8 mouse cellular contexts compared by ENCODE assay signal in the genomic region with DNA sequence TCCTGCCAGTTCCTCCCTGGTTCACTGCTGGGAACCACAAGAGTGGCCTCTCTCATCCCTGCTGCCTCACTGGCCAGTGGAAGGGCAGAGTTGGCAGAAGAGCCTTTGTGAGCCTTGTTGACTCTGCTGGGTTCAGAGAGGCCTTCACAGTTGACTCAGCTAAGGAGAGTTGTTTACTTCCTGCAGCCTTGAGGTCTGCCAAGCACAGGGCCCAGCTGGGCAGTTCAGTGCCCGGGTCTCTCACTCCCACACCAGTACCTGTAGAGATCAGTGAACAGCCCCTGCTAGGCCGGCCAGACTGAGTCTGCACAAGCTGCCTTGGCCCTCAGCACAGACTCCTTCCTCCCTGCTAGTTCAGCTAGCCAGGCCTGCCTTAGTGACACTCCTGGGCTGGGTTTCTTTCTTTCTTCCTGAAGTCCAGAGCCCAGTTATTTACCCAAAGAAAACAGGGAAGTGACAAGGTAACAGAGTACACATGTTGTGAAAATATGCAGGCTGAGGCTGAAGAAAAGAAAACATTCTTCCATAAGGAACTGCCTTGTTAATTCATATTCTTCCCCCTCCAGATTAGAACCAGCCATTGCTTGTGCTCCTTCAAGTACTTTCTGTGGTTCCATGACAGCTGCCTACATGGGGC.
DNase-seq lines count a peak whose midpoint lies in the region; ATAC-seq lines count a peak whose summit lies in the region.

No protein-coding gene starts in this region.

- H3K9me3 ChIP-seq in limb, embryonic 11.5 days (ENCODE audit: control insufficient read depth, low read length): no peaks in the 10 kb centered on the region

- ATAC-seq in cerebellum, adult (ENCODE audit: insufficient number of reproducible peaks, low FRiP score, low TSS enrichment): no peak
- ATAC-seq in limb, embryonic 11.5 days (ENCODE audit: insufficient number of reproducible peaks, low FRiP score, low TSS enrichment, low read depth): no peak
- ATAC-seq in inflammation-experienced regulatory T-cells, adult 6 months: no peak

- peaks cover 11% of the 10 kb centered on the region; the same call in 1 of the 2 replicates for H3K4me1 ChIP-seq in limb, embryonic 11.5 days (ENCODE audit: control insufficient read depth, insufficient read depth, low read length)

- H3K27ac ChIP-seq in limb, embryonic 11.5 days (replicated peaks; ENCODE audit: low read depth, low read length): peak overlapping the region; percentile 72

- H3K27me3 ChIP-seq in limb, embryonic 11.5 days (ENCODE audit: control insufficient read depth, insufficient read depth, low read length): no peaks in the 10 kb centered on the region

- H3K4me2 ChIP-seq in limb, embryonic 11.5 days (ENCODE audit: low read depth, severe bottlenecking): no peak overlapping the region

- no peaks in the 10 kb centered on the region for H3K36me3 ChIP-seq in limb, embryonic 11.5 days (ENCODE audit: control insufficient read depth, insufficient read depth, low read length)

- H3K9ac ChIP-seq in limb, embryonic 11.5 days (ENCODE audit: low read length): no peak overlapping the region

- 71% methylated on average over 2 of the region's 2 CpGs for WGBS in limb, embryonic 11.5 days

- no peak overlapping the region for H3K4me3 ChIP-seq in limb, embryonic 11.5 days (ENCODE audit: low read depth, low read length)

- DNase-seq in cerebellum, postnatal 25 days: peak; percentile 16 to 17
- DNase-seq in ovary, adult 18-20 months (ENCODE audit: low spot score): peak; percentile 88
- no peak for DNase-seq in ovary, postnatal 10 days (ENCODE audit: low spot score)
- DNase-seq in limb, embryonic 11.5 days (ENCODE audit: low spot score): no peak
- DNase-seq in testis, postnatal 10 days (ENCODE audit: low spot score): peak; percentile 55
- no peak for DNase-seq in layer of hippocampus, postnatal 25 days (ENCODE audit: extremely low spot score in 1 of 2, low spot score in 1 of 2)

Comparison
In these comparisons a context has a peak if more than half of its experiments do, and no peak if none do; other contexts are left out.
1. DNase-seq: peak in cerebellum, postnatal 25 days (2 of 2), ovary, adult 18-20 months (single experiment) and testis, postnatal 10 days (single experiment); none in ovary, postnatal 10 days (single experiment), limb, embryonic 11.5 days (single experiment) and layer of hippocampus, postnatal 25 days (0 of 2).